Mouse (Mus musculus): ENCODE measurements around the gene Tpd52l2. TPM values are rescaled to one million over a fixed set of nuclear protein-coding genes. Genes with fewer than 3 reads are reported as not detected.

Tpd52l2 gene
- 10 to 100 TPM; 65.9 to 72.7 TPM for total RNA-seq (2021)

DNA sequence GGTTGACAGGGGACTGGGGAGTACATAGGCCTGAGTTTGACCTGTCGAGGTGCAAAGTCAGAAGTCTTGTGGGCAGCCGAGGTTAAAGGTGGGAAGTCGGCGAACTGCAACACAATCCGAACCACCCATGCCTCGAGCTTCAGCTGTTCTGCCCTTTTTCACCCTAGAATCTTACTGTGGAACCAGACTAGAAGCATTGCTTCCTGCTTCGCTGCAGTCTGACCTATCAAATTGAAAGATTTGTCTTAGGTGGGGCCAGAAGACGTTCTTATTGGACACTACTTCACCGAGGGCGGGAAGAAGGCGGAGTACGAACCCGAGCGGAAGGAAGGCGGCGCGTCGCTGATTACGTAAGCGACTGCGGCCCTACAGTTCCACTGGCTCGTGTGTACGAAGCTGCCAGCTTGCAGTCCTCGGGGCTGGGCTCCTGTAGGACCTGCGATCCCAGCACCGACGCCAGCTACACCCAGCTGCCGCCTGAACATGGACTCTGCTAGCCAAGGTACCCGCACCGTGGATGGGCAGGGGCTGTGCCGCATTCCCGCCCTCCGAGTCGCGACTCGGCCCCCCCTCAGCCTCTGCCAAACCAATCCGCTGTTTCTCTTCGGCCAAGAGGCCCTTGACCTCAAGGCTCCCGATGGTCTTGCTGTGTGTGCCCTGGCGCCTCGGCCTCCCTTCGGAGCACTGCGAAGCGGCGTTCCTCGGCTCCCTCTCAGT lies at the start of gene Tpd52l2:
TSS of gene Tpd52l2 (plus strand) at position 312 of the 717 bp plus-strand sequence.
- DNase-seq: peak; percentile 94

DNA sequence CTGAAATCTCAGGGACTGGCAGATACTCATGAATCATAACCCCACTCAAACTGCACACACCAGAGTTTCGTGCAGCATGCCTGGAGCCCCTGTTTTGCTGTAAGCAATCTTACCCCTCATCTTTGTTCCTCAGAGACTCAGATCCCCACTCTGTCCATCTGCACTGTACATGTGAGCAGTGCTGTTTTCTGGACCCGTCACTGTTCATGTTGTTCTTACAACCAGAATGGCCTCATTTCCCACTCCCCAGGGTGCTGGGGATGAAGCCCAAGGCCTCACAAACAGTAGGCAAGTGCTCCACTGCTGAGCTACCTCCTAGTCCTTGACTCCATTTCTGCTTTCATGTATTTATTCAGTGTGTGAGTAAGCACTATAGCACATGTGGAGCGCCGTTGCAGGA lies 44.8 kb upstream of the Tpd52l2 start:
- no peak for DNase-seq

DNA sequence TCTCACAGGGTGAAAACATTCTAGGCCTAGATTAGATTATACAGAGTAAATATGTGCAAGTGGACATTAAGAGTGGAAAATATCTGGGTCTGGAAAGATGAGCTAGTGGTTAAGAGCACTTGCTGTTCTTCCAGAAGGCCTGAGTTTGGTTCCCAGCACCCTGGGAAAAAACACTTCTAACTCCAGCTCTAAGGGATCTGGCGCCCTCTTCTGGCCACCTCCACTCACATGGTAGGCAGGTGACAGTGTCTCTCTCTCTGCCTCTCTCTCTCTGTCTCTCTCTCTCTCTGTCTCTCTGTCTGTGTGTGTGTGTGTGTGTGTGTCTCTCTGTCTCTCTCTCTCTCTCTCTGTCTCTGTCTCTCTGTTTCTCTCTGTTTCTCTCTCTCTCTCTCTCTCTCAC lies 43.7 kb upstream of the Tpd52l2 start:
- DNase-seq: no peak

DNA sequence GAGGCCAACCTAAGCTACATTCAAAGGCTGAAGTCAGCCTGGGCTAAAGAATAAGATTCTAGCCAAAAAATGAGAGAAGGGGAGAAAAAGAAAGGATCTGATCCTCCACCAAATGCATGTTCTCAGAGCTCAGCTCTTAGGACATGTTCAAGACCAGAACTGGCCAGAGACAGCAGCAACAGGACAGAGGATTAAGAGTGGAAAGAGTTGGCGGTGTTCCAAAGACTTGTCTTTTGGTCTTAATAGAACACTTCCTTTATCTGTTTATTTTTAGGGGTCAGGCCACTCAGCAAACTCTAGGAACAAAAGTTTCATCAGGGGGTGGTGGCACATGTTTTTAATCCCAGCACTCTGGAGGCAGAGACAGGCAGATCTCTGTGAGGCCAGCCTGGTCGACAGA lies 41.0 kb upstream of the Tpd52l2 start:
- DNase-seq: no peak

- DNase-seq: no peak
Observed at GRCm38 (mm10) chr2:181457831-181458230, 39.1 kb upstream of the Tpd52l2 start.

DNA sequence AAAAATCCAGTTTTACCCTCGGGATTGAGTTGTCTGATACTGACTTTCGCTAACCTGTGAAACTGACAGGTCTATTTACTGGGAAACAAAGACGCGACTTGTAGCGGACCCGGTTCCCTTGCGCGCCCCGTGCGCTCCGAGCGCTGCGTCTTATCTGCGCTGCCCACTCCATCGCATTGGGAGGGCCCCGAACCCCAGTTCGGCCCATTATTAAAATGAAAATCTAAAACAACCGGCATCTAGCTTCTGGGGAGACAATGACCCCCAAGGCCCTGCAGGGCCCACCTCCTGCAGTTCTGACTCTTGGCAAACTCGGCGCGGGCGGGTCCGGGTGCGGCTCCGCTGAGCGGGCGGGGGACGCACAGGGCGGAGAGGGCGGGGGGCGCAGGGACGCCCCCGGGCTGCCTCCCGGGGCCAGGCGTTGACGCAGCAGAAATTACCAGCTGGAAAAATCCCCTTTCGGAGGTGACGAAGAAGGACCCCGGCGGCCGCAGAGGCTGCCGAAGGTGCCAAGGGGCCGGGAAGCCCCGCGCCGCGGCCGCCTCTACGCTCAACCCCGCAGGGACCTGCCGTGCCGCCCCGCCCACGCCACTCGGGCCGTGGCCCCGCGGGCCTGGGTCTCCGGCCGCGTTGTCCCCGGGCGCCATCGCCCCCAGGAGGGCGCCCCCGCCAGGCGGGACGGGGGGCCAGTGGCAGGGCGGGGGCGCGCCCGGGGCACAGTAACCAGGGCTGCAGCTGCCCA lies 38.4 kb upstream of the Tpd52l2 start:
- DNase-seq: peak; percentile 62

GRCm38 (mm10) chr2:181459153-181459672 lies 37.7 kb upstream of the Tpd52l2 start, which contains the start of gene Zbtb46:
TSS of gene Zbtb46 (minus strand) at chr2:181459426.
- peak; percentile 94 for DNase-seq

DNA sequence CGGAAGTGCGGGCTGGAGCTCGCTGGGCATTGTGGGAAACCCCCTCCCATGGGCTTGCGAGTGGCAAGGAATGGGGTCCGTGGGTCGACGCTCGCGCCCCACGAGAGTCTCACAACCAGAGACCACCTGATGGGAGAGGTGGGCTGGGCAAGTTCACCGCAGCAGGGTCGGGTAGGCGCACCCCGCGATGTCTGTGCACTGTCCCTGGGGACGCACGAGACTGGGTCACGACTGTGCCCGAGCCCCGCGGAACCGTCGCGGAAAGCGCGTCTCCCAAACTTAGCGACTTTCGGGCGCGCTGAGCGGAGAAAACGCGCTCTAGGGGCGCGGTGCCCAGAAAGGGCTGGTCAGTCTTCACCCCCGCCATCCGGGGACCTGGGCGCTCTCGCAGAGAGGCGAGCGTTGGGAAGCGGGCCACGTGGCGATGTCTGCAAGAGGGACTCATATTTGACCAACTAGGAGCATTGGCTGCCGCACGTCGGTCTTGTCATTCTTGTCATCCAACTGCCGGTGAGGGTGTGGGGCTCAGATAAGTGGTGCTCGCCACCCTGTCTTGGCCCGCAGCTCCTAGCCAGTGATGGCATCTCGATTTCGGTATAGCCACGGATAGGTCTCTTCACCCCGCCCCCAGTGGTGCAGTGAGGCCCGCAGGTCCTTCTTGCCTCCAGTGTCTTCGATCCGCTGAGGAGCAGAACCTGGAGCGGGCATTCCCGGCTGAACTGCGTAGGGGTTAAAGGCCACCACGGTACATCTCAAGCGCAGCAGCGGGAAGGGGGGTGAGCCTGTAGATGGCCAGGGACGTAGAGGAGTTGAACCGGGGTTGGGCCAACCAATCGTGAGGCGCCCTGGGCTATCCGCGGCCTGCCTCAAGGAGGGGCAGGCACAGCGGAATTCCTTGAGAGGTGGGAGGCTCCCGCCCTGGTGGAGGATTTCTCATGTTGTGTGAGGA lies 37.0 kb upstream of the Tpd52l2 start:
- DNase-seq: peak; percentile 74

GRCm38 (mm10) chr2:181461536-181462100 lies 35.3 kb upstream of the Tpd52l2 start:
- no peak for DNase-seq

DNA sequence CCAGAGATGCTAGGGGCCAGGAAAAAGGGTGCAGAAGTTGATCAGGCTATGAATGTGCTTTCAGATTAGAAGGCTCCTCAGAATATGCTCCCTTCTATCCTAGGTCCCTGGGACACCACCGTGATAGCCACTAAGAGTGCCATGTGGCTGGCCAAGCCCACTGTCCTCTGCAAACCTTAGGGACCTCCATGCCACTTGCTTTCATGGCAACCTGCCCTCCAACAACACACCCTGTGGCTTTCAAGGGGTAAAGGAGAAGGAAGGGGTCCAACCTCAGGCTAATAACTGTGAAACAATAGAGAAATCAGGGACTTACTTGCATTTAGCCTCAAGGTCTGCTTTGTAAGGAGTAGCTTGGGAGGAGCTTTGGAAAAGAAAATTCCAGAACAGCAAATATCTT lies 34.3 kb upstream of the Tpd52l2 start:
- DNase-seq: no peak

DNA sequence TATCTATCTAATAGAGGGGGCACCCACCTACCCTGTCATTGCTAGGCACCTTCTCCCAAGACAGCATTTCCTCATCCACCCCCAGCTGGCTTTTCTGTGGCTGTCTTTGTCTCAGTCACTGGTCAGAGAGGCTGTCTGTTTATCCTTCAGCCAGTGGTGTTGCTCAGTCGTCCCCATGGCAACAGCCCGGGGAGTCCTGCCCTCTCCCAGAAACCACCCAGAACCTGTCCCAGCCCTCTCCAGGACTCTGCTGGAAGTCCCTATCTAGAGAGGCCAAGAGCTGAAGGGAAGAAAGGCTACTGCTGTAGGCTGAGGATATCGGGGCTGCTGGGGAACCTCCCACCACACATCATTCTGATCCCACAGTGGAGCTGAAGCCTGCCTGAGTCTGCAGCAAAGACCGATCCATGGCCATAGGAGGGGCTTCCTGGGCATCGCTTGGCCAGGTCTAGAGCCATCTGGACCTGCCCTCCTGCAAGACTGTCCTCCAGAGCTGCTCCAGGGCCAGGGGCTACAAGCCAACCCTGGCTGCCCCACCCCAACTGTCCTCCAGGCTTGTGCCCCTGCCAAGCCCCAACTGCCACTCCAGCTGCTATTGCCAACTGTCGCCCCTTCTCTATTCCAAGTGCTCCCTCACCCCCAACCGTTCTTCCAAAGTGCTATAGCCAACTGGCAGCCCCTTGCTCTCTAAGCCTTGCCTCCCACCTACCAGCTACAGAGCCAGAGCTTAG lies 33.8 kb upstream of the Tpd52l2 start:
- peak; percentile 75 for DNase-seq

DNA sequence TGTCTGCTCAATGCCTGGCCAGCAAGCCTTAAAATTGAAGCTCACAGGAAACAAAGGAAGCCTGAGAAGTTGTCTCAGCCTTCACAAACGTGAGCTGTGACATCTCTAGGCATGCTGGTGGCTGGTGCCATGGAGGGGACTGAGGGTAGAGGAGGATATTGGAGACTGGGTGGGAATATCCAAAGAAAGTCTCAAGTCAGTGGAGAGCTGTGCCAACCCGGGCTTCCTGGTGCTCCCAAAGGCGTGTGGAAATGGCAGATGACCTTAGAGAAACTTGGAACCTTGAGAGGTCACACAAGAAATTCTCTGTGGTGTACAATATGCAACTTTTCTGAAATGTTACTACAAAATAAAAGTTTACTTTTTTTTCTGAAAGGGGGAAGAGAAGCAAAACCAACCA lies 31.5 kb upstream of the Tpd52l2 start:
- no peak for DNase-seq

- DNase-seq: no peak
Observed at GRCm38 (mm10) chr2:181470285-181470684, 26.7 kb upstream of the Tpd52l2 start.

DNA sequence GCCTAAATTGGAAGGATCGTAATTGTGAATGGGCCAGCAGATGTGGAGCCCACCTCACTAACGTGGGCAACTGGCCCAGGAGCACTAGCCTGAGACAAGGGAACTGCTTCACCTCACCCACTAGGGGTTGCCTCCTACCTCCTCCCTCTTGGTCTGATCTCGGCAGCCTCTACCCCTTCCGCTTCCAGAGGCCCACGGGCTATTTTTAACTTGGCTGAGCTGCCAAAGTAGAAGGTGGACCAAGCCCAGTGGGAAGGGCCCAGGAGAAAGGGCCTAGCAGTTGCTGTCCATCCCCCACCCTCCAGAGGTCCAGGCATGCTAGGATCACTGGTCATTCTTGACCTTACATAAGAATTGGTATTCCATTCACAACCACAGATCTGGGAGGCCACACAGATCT lies 25.7 kb upstream of the Tpd52l2 start:
- DNase-seq: peak; percentile 75

DNA sequence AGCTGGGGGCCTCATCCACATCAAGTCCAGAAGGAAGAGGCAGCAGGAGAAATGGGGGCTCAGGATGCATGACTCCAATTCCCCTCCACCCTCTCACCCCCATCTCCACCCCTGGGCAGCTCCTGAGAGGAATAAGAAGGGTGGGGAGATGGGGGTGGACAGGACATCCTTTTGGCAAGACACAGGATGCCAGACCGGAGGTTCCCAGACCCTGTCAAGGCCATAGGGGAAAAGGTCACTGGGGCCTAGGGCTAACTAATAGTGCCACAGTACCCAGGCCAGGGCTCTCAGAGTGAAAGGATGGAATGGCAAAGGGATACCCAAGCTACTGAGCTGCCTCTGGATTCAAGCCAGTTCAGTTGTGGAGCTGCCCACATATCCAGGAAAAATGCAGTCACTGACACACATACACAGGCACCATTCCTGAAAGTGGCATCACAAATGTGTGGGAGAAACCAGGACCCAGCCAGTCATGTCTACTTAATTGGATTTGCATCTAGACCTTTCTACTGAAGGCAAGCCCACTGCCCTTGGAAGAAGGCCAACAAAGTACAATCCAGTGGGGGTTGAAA lies 24.6 kb upstream of the Tpd52l2 start:
- no peak for DNase-seq

DNA sequence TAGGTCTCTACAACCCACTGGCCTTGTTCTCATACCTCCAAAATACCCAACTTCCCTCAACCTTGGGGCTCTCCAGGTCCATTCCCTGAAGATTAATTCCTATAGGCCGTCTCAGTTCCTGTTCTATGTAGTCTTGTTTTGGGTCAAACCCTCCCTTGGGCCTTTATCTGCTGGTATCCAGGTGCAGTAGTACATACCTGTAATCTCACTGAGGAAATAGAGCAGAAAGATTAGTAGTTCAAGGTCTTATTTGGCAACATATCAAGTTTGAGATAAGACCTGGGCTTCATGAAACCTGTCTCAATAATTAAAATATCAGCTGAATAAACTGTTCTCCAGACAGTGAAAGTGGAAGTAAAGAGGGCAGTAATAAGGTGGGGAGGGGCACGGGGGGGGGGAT lies 13.8 kb upstream of the Tpd52l2 start:
- DNase-seq: no peak

GRCm38 (mm10) chr2:181483562-181484318 lies 13.2 kb upstream of the Tpd52l2 start:
- DNase-seq: peak; percentile 54

DNA sequence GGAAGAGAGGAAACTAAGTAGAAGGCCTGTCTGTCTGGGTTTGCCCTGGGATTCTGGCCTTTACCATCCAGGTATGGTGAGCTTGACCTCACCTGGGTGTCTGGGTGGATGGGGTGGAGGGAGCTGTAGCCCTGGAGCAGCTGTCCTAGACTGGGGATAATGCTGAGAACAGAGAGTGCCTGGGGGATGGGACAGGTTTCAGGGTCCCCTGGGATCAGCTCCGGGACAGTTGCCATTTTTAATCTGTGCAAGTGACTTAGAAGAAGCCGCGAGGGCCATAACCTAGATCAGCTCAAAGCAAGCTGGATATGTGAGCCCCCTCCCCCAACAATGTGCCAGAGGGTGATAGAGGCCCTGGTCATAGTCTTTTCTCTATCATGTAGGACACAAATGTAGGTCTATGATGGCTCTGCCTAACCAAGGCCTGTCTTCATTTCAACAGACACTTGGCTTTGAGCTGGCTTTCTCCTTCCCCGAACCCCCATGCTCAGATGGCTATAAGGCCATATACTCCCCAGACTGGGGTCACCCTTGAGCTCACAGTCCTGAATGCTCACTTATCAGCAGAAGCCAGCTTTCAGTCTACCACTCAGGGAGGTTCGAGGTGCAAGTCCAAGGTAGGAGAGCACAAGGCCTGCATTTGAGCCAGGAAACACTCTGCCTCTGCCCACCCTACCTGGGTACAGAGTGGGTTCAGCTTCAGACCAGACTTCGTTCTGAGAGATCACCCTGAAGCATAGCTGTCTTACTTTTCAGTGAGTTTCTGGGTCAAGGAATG lies 12.3 kb upstream of the Tpd52l2 start:
- DNase-seq: peak; percentile 46

- DNase-seq: no peak
Observed at GRCm38 (mm10) chr2:181485741-181486140, 11.2 kb upstream of the Tpd52l2 start.

Data from heart, postnatal 4 days (tissue).